Mouse (Mus musculus): ENCODE data around the gene Tnfrsf1a. TPM values are rescaled to one million over a fixed set of nuclear protein-coding genes. Genes with fewer than 3 reads are reported as not detected.

Tnfrsf1a gene
- total RNA-seq, 2 experiments from 2014 or later: 11.5 to 12.7 TPM

GRCm38 (mm10) chr6:125377582-125378451, 28.7 kb downstream of the Tnfrsf1a start:
- intact Hi-C loops (cut with DNase I): no loop called here
- DNase-seq (ENCODE audit: low spot score in 2 of 2): no peak

- intact Hi-C loops (cut with DNase I): no loop called here
- no peak for DNase-seq (ENCODE audit: low spot score in 2 of 2)
These were observed 29.5 kb downstream of the Tnfrsf1a start for GRCm38 (mm10) chr6:125378621-125379020.

GRCm38 (mm10) chr6:125379781-125380180, 30.6 kb downstream of the Tnfrsf1a start:
- intact Hi-C loops (cut with DNase I): no loop called here
- no peak for DNase-seq (ENCODE audit: low spot score in 2 of 2)

GRCm38 (mm10) chr6:125380372-125381360, 31.5 kb downstream of the Tnfrsf1a start, which contains the start of gene Plekhg6:
Gene Plekhg6 (minus strand): TSS chr6:125380793.
- intact Hi-C loops (cut with DNase I): no loop called here
- no peak for DNase-seq (ENCODE audit: low spot score in 2 of 2)

- no peak for DNase-seq (ENCODE audit: low spot score in 2 of 2)
- intact Hi-C loops (cut with DNase I): no loop called here
These were observed 32.9 kb downstream of the Tnfrsf1a start for GRCm38 (mm10) chr6:125382024-125382423.

GRCm38 (mm10) chr6:125385066-125385974, 36.2 kb downstream of the Tnfrsf1a start:
- peak in 1 of 2 experiments; percentile 19 for DNase-seq (ENCODE audit: low spot score in 2 of 2)

GRCm38 (mm10) chr6:125386080-125386479, 36.9 kb downstream of the Tnfrsf1a start:
- intact Hi-C loops (cut with DNase I): no loop called here
- no peak for DNase-seq (ENCODE audit: low spot score in 2 of 2)

More at GRCm38 (mm10) chr6:125385066-125385974, 36.2 kb downstream of the Tnfrsf1a start:
- intact Hi-C loops (cut with DNase I): no loop called here

- intact Hi-C loops (cut with DNase I): no loop called here
- no peak for DNase-seq (ENCODE audit: low spot score in 2 of 2)
These were observed 40.7 kb downstream of the Tnfrsf1a start for GRCm38 (mm10) chr6:125389853-125390252.

- DNase-seq (ENCODE audit: low spot score in 2 of 2): peak in 1 of 2 experiments; percentile 46
- intact Hi-C loops (cut with DNase I): no loop called here
These were observed 56.6 kb downstream of the Tnfrsf1a start for GRCm38 (mm10) chr6:125405461-125406382.

GRCm38 (mm10) chr6:125407224-125407623, 58.1 kb downstream of the Tnfrsf1a start:
- intact Hi-C loops (cut with DNase I): no loop called here
- DNase-seq (ENCODE audit: low spot score in 2 of 2): no peak

- intact Hi-C loops (cut with DNase I): no loop called here
- no peak for DNase-seq (ENCODE audit: low spot score in 2 of 2)
These were observed 58.5 kb downstream of the Tnfrsf1a start for GRCm38 (mm10) chr6:125407657-125408056.

- intact Hi-C loops (cut with DNase I): no loop called here
- DNase-seq (ENCODE audit: low spot score in 2 of 2): no peak
These were observed 61.4 kb downstream of the Tnfrsf1a start for GRCm38 (mm10) chr6:125410551-125410950.

- intact Hi-C loops (cut with DNase I): no loop called here
These were observed 61.9 kb downstream of the Tnfrsf1a start for GRCm38 (mm10) chr6:125410995-125411547.

GRCm38 (mm10) chr6:125411661-125412060, 62.5 kb downstream of the Tnfrsf1a start:
- intact Hi-C loops (cut with DNase I): no loop called here
- DNase-seq (ENCODE audit: low spot score in 2 of 2): no peak

More at GRCm38 (mm10) chr6:125410995-125411547, 61.9 kb downstream of the Tnfrsf1a start:
- DNase-seq (ENCODE audit: low spot score in 2 of 2): no peak

Data from left cerebral cortex, postnatal 25 days (tissue).